Mouse (Mus musculus) gastrocnemius, adult 2 months (tissue): ENCODE results near the gene Camta1. TPM values are rescaled to one million over a fixed set of nuclear protein-coding genes. Genes with fewer than 3 reads are reported as not detected.

Experiments
- DNase-seq: peaks from one replicate; pipeline ENCODE4 v3.0.0; 2022
- H3K27ac ChIP-seq: fragments of 200-600 bp; 2 replicates; pipeline ENCODE4 v1.8.1; 2022; ENCODE audit warnings: mild to moderate bottlenecking
- H3K4me3 ChIP-seq: fragments of 200-600 bp; 2 replicates; pipeline ENCODE4 v1.8.1; 2022; ENCODE audit warnings: mild to moderate bottlenecking, moderate library complexity
- CTCF ChIP-seq: fragments of 200-600 bp; IDR thresholded peaks from 2 replicates; pipeline ENCODE4 v1.8.1; 2022; ENCODE audit warnings: antibody characterized with exemption, mild to moderate bottlenecking, moderate library complexity
- intact Hi-C: fragments of 180-260 bp; cut with DNase I; formaldehyde crosslinking; loops from one replicate; pipeline ENCODE4 v1.15.1; 2025
- long read RNA-seq, 2 experiments: library from polyadenylated mRNA; stranded (forward); transcript quantifications; one replicate each; pipeline ENCODE4 v2.0.0; 2021
- total RNA-seq, 2 experiments: library from RNA; stranded (reverse); gene quantifications; 2 replicates each; pipeline ENCODE4 v1.2.3; 2021

Gene Camta1
- 100 to 1,000 TPM in 1 of 2 experiments, 10 to 100 TPM in 1; 95.9 to 126 TPM for total RNA-seq
- long read RNA-seq, experiment 1, full-length matches to known transcripts: 141 of 153 reads
- long read RNA-seq, experiment 1, partial matches to known transcripts: 5 of 153 reads
- long read RNA-seq, experiment 1, other reads (novel, unspliced or antisense): 7 of 153 reads
- long read RNA-seq, experiment 2, full-length matches to known transcripts: 156 of 171 reads
- long read RNA-seq, experiment 2, partial matches to known transcripts: 3 of 171 reads
- long read RNA-seq, experiment 2, other reads (novel, unspliced or antisense): 12 of 171 reads

DNA sequence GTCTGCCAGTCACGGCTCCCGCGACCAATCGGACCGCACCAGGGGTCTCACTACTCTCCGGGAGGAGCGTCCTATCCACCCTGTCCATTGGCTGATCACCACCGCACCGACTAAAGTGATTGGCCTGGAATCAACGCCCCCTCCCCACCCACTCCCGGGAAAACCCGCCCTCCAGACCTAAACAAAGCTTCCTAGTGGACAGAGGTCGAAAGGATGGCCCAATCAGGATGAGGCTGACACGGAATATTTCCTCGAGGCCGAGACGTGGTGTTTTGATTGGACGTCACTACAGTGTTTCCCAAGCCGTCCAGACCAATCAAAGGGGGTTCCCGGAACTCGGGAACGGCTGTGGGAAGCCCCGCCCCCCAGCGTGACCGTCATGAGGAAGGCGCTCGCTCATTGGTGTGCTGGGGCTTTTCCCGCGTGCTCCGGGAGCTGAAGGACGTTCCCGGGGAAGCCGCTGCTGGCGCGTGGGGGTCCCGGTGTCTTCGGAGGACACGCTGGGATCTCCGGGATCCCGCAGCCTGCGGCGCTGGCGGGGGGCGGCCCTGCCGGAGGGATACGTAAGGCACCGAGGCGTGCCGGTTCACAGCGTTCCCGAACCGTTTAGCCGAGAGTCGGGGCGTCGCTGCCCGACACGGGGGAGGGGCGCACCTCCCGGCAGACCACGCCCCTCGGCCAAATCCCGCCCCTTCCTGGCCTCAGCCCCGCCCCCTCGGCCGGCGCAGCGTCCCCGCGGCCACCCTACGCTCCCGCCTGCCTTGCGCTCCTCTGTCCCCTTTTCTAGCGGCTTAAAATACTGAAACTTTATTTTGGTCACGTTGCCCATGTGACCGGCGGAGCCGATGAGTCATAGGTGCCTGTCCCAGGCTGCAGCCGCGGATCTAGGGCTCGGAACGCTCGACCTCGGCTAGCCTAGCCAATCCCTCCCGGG is at the start of gene Camta1:
Gene Camta1 (minus strand): TSS at position 71 of the 934 bp plus-strand sequence.
- peak; percentile 99 for DNase-seq
- intact Hi-C loops: loop anchor here (1.0 to 2.0 kb wide), 2 partner anchors 40 to 59 kb away; no protein-coding TSS in a partner anchor
- Histone ChIP-seq H3K27ac (peak within 1 kb of the TSS; percentile 99), H3K4me3 (peak within 1 kb of the TSS; percentile 91)
- no peak for TF ChIP-seq CTCF

DNA sequence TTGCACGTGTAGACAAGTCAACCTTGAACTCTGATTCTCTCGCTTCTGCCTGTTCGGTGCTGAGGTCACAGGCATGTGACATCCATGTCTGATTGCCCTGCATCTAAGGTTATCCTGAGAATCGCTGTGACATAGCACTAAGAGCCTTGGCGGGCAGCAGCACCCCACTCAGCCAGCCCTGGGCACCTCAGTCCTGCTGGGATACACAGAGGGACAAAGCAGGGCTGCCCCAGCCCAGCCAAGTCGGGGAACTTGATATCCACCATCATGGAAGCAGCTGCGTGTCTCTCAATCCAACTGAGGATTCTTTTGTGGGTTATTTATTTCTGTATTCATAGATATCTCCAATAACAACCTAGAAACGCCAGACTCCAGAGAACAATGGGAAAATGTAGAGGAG is 47.1 kb upstream of the Camta1 start:
- intact Hi-C loops: no loop called here
- peak overlapping the region; percentile 76 for H3K27ac ChIP-seq
- H3K4me3 ChIP-seq: peak overlapping the region; percentile 62
- peak; percentile 73 for DNase-seq
- TF ChIP-seq CTCF: no peak

DNA sequence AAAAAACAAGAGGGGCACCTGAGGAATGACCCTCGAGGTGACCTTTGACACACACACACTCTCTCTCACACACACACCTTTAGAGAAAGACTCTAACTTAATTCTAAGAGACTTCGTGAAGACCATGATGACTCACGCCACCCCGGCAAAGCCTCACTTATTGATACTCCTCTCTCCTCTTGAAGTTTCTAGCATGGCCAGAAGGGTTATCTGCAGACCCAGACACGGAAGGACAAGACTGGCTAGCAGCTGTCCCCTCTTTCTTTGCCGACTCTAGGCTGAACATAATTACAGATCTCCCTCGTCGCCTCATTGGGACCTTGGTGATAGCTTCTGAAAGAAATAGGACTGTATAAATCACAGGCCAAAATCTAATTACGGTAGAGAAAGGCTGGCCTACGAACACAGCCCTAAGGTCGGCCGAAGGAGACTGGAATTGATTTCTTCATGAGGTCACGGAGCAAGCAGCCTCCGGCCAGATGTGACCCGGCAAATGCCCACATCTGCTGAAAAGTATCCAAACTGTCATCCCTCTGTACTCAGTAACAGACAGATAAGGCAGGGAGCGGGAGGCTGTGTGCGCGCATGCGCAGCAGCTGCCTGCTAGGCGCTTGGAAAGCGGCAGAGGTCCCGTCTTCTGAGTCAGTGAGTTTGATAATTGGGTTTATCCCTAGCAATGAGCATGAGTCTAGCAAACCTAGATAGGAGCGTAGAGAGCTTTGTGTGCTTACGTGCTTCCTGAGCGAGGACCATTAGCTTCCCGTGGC is 46.1 kb upstream of the Camta1 start:
- DNase-seq: peak; percentile 67
- Histone ChIP-seq H3K4me3 (peak overlapping the region; percentile 62), H3K27ac (peak overlapping the region; percentile 76)
- intact Hi-C loops: no loop called here
- no peak for TF ChIP-seq CTCF

DNA sequence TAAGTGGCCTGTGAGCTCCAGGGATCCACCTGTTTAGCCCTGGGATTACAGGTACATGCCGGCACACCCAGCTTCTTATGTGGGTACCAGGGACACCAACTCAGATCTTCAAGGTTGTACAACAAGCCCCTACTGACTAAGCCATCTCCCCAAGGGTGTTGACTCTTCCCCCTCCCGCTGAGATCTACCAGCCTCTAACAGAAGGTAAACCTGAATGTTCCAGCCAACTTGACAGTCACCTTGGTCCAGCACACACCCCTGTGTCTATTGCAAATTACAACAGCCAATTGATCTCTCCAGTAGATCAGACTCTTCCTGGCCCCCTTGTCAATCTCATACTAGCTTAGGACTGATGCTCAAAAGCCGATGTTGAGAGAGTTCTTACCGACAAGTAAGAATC is 43.9 kb upstream of the Camta1 start:
- no peak for TF ChIP-seq CTCF
- intact Hi-C loops: no loop called here
- no peak overlapping the region for H3K4me3 ChIP-seq
- DNase-seq: no peak
- no peak overlapping the region for H3K27ac ChIP-seq

DNA sequence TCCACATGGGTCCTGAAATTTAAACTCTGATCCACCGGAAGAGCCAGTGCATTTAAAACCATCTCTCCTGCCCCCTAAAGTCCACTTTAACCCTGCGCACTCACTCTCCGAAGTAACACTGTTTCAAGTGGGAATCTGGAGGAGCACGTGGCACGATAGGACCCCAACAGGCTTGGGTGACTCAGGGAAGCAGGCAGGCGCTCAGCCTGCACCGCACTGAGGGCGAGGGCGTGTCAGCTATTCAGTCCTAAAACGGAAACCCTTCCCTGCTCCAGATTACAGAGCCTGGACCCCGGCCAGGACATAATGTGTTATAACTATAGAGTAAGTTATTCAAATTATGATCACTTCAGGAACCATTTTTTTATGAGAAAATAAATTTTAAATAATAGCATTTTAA is 42.4 kb upstream of the Camta1 start:
- TF ChIP-seq CTCF: no peak
- peak; percentile 74 for DNase-seq
- intact Hi-C loops: no loop called here
- Histone ChIP-seq H3K4me3 (no peak overlapping the region), H3K27ac (peak overlapping the region; percentile 97)

DNA sequence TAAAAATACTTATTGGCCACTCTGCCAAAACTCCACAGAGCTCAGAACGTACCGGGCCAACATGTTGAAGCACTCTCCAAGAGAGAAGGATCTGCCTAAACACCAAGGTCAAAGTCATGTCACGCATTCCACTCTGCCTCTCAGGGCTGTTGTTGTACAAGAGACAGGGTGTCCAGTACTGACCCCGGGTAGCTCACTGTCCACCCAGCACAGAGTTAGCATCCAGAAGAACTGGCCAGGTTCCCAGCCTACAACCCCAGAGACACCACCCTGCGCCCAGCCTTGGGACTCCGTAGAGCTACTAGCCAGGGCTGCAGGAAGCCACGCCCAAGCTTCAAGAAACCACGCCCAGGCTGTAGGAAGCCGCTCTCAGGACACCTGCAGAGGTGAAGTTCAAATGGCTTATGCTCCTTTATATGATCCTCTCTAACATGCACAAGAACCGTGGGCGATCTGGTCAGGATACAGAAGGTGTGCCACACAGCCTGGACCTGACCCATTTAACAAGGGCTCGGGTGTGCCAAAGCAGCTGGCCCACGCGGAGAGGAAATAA is 41.1 kb upstream of the Camta1 start:
- intact Hi-C loops: loop anchor here (1.0 kb wide), 2 partner anchors 18 to 40 kb away; no protein-coding TSS in a partner anchor
- TF ChIP-seq CTCF: no peak
- peak; percentile 91 for DNase-seq
- H3K4me3 ChIP-seq: peak overlapping the region; percentile 58
- peak overlapping the region; percentile 97 for H3K27ac ChIP-seq

DNA sequence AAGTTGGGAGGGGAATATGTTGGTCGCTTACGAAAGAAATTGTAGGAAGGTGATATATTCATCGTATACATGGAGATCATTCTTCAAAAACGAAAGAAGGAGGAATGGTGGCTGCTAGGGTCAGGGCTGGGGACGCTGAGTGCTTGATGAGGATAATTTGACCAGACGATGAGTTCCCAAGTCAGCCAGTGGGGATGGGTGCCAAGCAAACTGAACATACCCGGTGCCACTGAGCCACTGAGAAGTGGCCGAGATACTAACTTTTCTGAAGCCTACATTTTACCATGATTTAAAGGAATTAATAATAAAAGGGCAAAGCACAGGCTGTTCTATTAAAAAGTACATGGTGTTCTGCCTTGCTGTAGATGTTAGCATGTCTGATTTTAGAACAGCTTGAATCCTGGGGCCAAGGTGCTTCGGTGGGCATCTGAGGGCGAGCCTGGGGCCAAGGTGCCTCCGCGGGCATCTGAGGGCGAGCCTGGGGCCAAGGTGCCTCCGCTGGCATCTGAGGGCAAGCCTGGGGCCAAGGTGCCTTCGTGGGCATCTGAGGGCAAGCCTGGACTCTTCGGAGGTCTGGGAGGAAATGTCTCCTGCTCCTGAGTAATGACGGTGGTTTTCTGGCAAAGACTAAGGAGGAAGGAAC is 40.5 kb upstream of the Camta1 start:
- H3K4me3 ChIP-seq: peak overlapping the region; percentile 58
- peak; percentile 71 for DNase-seq
- TF ChIP-seq CTCF: no peak
- intact Hi-C loops: loop anchor here (1.0 kb wide), 2 partner anchors 18 to 40 kb away; no protein-coding TSS in a partner anchor
- H3K27ac ChIP-seq: peak overlapping the region; percentile 97

DNA sequence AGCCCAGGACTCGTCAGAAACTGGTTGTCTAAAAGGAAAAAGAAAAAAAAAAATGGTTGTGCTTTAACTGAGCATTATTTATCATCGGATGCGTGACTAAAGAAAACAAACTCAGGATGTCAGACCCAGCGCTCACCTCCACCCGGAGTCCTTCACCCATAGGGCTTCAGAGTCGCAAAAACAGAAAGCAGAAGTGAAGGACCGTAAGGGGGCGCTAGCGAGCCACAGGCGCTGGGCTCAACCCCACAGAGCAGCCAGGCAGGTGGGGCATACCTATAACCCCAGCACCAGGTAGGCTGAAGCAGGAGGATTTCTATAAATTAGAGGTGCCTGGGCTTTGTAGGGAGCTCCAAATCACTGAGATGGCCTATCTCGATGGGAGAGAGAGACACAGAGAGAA is 39.7 kb upstream of the Camta1 start:
- Histone ChIP-seq H3K27ac (peak overlapping the region; percentile 97), H3K4me3 (no peak overlapping the region)
- intact Hi-C loops: no loop called here
- TF ChIP-seq CTCF: peak; percentile 56
- DNase-seq: peak; percentile 52

DNA sequence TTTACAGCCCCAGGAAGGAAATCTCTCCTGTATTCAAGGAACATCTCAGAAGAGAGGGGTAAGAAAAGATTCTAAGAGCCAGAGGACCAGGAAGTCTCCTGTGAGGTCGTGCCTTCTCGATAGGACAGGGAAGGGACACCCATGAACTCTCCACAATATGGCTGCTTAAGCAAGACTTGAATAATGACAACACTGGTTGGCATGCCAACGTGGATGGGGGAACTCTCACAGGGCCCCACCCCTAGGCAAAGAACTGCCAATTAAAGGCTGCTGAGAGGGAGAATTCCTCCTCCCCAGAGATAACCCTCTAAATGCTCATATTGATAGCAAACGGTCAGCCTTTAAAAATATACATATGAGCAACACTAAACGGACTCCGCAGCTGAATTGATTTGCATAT is 39.1 kb upstream of the Camta1 start:
- intact Hi-C loops: no loop called here
- Histone ChIP-seq H3K27ac (peak overlapping the region; percentile 97), H3K4me3 (no peak overlapping the region)
- no peak for DNase-seq
- TF ChIP-seq CTCF: no peak

DNA sequence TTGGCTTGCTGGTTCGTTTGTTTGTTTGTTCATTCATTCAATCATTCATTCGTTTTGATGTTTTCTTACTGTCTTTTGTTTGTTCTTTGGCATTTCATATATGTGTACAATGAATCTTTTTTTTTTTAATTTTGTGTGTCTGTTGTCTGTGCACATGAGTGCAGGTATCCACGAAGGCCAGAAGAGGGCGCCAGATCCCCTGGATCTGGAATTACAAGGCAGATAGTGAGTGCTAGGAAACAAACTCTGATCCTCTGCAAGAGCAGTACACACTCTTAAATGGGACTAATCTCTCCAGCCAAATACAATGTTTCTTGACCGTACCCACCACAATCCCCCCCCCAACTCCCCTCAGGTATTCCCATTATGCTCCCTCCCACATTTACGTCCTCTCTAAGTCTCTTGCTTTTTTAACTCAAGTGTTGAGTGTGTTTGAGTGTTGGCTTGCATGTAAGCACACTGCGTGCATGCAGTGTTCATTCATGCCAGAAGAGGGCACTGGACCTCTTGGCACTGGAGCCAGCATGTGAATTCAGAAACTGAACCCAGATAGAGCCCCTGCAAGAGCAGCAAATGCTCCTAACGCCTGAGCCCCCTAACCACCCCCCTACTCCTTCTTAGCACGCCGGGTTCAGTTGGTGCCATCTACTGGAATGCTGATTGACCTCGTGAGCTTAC is 38.2 kb upstream of the Camta1 start:
- intact Hi-C loops: no loop called here
- H3K4me3 ChIP-seq: no peak overlapping the region
- DNase-seq: no peak
- H3K27ac ChIP-seq: peak overlapping the region; percentile 28; the same call in 1 of the 2 replicates
- peak; percentile 40 for TF ChIP-seq CTCF

DNA sequence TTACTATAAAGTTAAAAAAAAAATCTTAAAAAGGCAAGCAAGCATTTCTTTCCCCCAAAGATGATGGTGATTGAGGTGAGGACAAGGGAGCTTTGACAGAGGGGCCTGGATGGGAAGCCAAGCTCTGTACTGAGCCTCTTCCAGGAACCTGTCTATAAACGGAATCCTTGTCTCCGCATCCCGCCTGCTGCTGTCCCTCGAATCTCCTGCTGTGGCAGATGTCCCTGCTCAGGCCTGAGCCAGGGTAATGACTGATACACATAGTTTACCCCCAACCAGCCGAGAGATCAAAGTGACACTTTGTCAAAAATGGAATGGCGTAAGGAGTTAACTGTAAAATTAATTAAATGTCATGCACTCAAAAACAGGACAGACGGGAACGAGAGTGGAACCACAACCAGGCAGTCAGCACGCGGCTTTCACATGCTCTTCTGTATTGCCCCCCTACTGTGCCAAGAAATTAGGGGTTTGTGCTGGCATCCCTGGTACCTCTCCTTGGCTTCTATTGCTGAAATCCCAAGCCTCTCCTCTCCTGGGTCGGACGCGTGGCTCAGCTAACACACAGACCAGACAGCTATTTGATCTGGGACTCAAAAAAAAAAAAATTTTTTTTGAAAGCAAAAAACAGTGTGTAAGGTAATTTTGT is 37.0 kb upstream of the Camta1 start:
- Histone ChIP-seq H3K4me3 (no peak overlapping the region), H3K27ac (peak overlapping the region; percentile 28)
- peak; percentile 2; the same call in 1 of the 2 replicates for TF ChIP-seq CTCF
- peak; percentile 53 for DNase-seq
- intact Hi-C loops: no loop called here
